Mouse (Mus musculus) hindbrain, embryonic 12.5 days (tissue): ENCODE results near the gene Cbfa2t2. TPM values are rescaled to one million over a fixed set of nuclear protein-coding genes. Genes with fewer than 3 reads are reported as not detected.

Source experiments
- ATAC-seq: fragments of 200-750 bp; cut with Nextera tagmentation; 2 replicates; pipeline ENCODE4 v1.8.0; 2017; ENCODE audit warnings: moderate TSS enrichment; ENCODE audit not compliant: low FRiP score
- H3K27ac ChIP-seq: fragments of 300-500 bp; sonication (generic); 2 replicates; pipeline ENCODE4 v1.5.1; 2016; ENCODE audit warnings: mild to moderate bottlenecking
- H3K27me3 ChIP-seq: fragments of 300-500 bp; sonication (generic); 2 replicates; pipeline ENCODE4 v1.6.1; 2016; ENCODE audit warnings: mild to moderate bottlenecking
- H3K36me3 ChIP-seq: fragments of 300-500 bp; sonication (generic); 2 replicates; pipeline ENCODE4 v1.6.1; 2016; ENCODE audit warnings: mild to moderate bottlenecking
- H3K4me1 ChIP-seq: fragments of 300-500 bp; sonication (generic); 2 replicates; pipeline ENCODE4 v1.6.1; 2016
- H3K4me2 ChIP-seq: fragments of 300-500 bp; sonication (generic); replicated peaks from 2 replicates; pipeline ENCODE4 v1.6.1; 2016; ENCODE audit warnings: mild to moderate bottlenecking
- H3K4me3 ChIP-seq: fragments of 300-500 bp; sonication (generic); 2 replicates; pipeline ENCODE4 v1.5.1; 2016; ENCODE audit warnings: mild to moderate bottlenecking
- H3K9ac ChIP-seq: fragments of 300-500 bp; sonication (generic); 2 replicates; pipeline ENCODE4 v1.6.1; 2016; ENCODE audit warnings: mild to moderate bottlenecking, moderate library complexity
- H3K9me3 ChIP-seq: fragments of 300-500 bp; sonication (generic); replicated peaks from 2 replicates; pipeline ENCODE4 v1.6.1; 2016; ENCODE audit warnings: mild to moderate bottlenecking
- WGBS: fragments of 180-500 bp; shearing (Covaris S2); methylation state at CpG from one replicate; pipeline ENCODE4 v1.1.7; 2016; 5-methylcytosine and 5-hydroxymethylcytosine counted together
- polyA plus RNA-seq: library from polyadenylated mRNA; unstranded; fragments of >200 nt; fragmentation: Nextera tagmentation; extraction: Ambion mirVana; gene quantifications from 2 replicates; pipeline ENCODE4 v1.2.1, GENCODE M21; 2016

The Cbfa2t2 gene
- polyA plus RNA-seq, 1 experiment from 2014 or later: 77.3 TPM

DNA sequence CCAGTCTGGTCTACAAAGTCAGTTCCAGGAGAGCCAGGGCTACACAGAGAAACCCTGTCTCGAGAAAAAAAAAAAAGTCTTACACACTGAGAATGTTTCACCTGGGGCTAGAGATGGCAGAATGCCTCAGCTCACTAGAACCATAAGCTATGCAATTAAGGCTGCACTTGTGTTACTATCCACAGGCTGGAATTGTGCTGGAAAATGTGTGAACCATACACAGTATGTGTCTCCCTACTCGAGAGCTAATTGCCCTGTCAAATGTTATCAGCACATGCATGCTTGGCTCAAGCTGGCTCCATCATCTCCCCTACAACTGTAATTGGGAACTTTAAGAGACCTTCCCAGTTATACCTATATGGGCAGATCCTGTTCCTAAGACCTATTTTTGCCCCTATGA, 114.7 kb downstream of the Cbfa2t2 start:
- Histone ChIP-seq H3K27ac (no peak overlapping the region), H3K9ac (no peak overlapping the region), H3K9me3 (no peaks in the 10 kb centered on the region), H3K4me1 (peaks cover 23% of the 10 kb centered on the region), H3K36me3 (0 out of 2 replicates have a peak, but pooled peaks cover 3% of the 10 kb centered on the region), H3K27me3 (peaks cover 27% of the 10 kb centered on the region), H3K4me3 (no peak overlapping the region), H3K4me2 (no peak overlapping the region)
- 84% methylated on average over 2 of the region's 2 CpGs for WGBS
- no peak for ATAC-seq

- WGBS: 88% methylated on average over 4 of the region's 4 CpGs
- Histone ChIP-seq H3K9ac (peak within 1 kb of the TSS; percentile 29; the same call in 1 of the 2 replicates), H3K9me3 (no peaks in the 10 kb centered on the region), H3K27ac (0 out of 2 replicates have a peak within 1 kb of the TSS, but pooled peaks have one; percentile 24), H3K27me3 (peaks cover 27% of the 10 kb centered on the region), H3K36me3 (0 out of 2 replicates have a peak, but pooled peaks cover 3% of the 10 kb centered on the region), H3K4me3 (peak within 1 kb of the TSS; percentile 7; the same call in 1 of the 2 replicates), H3K4me1 (peaks cover 23% of the 10 kb centered on the region), H3K4me2 (peak within 1 kb of the TSS; percentile 38)
- ATAC-seq: no peak
Observed at GRCm38 (mm10) chr2:154551476-154551875, 115.2 kb downstream of the Cbfa2t2 start, which contains the start of gene Actl10. Gene Actl10, plus strand, starts transcription at chr2:154551776.

- Histone ChIP-seq H3K27me3 (peaks cover 27% of the 10 kb centered on the region), H3K4me2 (peak overlapping the region; percentile 38), H3K9ac (peak overlapping the region; percentile 29; the same call in 1 of the 2 replicates), H3K27ac (0 out of 2 replicates have a peak overlapping the region, but pooled peaks have one; percentile 24), H3K4me3 (no peak overlapping the region), H3K4me1 (peaks cover 23% of the 10 kb centered on the region), H3K36me3 (0 out of 2 replicates have a peak, but pooled peaks cover 3% of the 10 kb centered on the region), H3K9me3 (no peaks in the 10 kb centered on the region)
- 39% methylated on average over 21 of the region's 21 CpGs for WGBS
- peak; percentile 1; the same call in 1 of the 2 replicates for ATAC-seq
Observed at GRCm38 (mm10) chr2:154551927-154552326, 115.6 kb downstream of the Cbfa2t2 start.

DNA sequence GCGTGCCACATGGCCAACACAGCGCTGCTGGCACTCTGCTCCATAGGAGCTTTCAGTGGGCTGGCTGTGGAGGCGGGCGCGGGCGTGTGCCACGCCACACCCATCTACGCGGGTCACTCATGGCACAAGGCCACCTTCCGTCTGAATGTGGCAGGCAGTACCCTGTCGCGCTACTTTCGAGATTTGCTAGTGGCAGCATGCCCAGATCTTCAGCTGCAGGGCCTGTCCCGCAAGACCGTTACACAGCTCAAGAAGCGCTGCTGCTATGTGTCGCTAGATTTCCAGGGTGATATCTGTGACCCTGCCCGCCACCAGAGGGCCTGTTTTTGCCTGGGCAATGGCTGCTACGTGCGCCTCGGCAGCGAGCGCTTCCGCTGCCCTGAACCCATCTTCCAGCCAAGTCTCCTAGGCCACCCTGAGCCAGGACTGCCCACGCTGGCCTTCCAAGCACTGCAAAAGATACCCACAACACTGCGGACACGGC, 116.2 kb downstream of the Cbfa2t2 start:
- H3K27ac ChIP-seq: 0 out of 2 replicates have a peak overlapping the region, but pooled peaks have one; percentile 24
- ATAC-seq: peak; percentile 28
- 0 out of 2 replicates have a peak, but pooled peaks cover 3% of the 10 kb centered on the region for H3K36me3 ChIP-seq
- peak overlapping the region; percentile 38 for H3K4me2 ChIP-seq
- peak overlapping the region; percentile 29; the same call in 1 of the 2 replicates for H3K9ac ChIP-seq
- H3K4me1 ChIP-seq: peaks cover 29% of the 10 kb centered on the region
- WGBS: 31% methylated on average over 27 of the region's 27 CpGs
- H3K27me3 ChIP-seq: peaks cover 27% of the 10 kb centered on the region
- H3K4me3 ChIP-seq: peak overlapping the region; percentile 7; the same call in 1 of the 2 replicates
- no peaks in the 10 kb centered on the region for H3K9me3 ChIP-seq

- 86% methylated on average over 6 of the region's 6 CpGs for WGBS
- no peak overlapping the region for H3K4me3 ChIP-seq
- peaks cover 39% of the 10 kb centered on the region for H3K4me1 ChIP-seq
Observed at GRCm38 (mm10) chr2:154555235-154555634, 119.0 kb downstream of the Cbfa2t2 start.

DNA sequence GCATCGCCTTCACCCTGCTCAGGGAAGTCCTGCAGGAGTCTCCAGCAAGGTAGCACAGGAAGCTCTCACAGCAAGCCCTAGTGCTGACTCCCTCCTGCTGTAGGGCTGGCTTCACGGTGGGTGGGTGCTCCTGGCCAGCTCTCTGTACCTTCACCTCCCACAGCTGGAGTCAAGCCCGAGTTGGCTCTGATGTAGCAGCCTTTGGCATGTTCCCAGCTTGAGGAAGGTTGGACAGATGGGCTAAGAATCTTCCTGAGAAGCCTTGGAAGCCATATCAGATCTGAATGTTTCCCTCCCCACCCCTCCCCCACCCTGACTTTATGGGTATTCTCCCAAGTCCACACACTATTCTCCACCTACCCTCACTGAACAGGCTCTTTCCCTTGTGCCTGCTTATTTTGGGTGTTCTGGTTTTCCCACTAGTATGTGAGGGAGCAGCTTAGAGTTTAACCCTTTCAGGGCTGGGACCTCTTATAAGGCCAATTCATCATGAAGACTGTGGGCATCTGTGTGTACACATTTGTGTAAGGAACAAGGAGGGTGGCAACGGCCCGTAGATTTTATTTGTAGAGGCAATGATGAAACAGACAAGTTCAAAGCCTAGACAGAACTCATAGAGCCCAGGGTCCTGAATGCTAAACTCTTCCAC, 121.0 kb downstream of the Cbfa2t2 start:
- Histone ChIP-seq H3K27ac (no peak overlapping the region), H3K4me3 (no peak overlapping the region), H3K4me2 (peak overlapping the region; percentile 61), H3K36me3 (peaks cover 12% of the 10 kb centered on the region; the same call in 1 of the 2 replicates), H3K4me1 (peaks cover 33% of the 10 kb centered on the region), H3K9me3 (no peaks in the 10 kb centered on the region), H3K9ac (peak overlapping the region; percentile 37; the same call in 1 of the 2 replicates), H3K27me3 (peaks cover 5% of the 10 kb centered on the region)
- 60% methylated on average over 5 of the region's 5 CpGs for WGBS
- ATAC-seq: no peak

More at GRCm38 (mm10) chr2:154555235-154555634, 119.0 kb downstream of the Cbfa2t2 start:
- H3K27ac ChIP-seq: no peak overlapping the region
- no peak for ATAC-seq
- H3K9me3 ChIP-seq: no peaks in the 10 kb centered on the region
- H3K27me3 ChIP-seq: peaks cover 26% of the 10 kb centered on the region
- H3K9ac ChIP-seq: no peak overlapping the region
- no peak overlapping the region for H3K4me2 ChIP-seq
- H3K36me3 ChIP-seq: 0 out of 2 replicates have a peak, but pooled peaks cover 3% of the 10 kb centered on the region

- Histone ChIP-seq H3K4me3 (peak within 1 kb of the TSS; percentile 34), H3K4me2 (peak within 1 kb of the TSS; percentile 61), H3K27me3 (0 out of 2 replicates have a peak, but pooled peaks cover 1% of the 10 kb centered on the region), H3K27ac (peak within 1 kb of the TSS; percentile 71), H3K4me1 (peaks cover 27% of the 10 kb centered on the region), H3K9ac (peak within 1 kb of the TSS; percentile 59), H3K9me3 (no peaks in the 10 kb centered on the region), H3K36me3 (peaks cover 21% of the 10 kb centered on the region)
- peak; percentile 83 for ATAC-seq
- WGBS: 3% methylated on average over 34 of the region's 34 CpGs
Observed at GRCm38 (mm10) chr2:154558264-154559039, 122.2 kb downstream of the Cbfa2t2 start, which contains the start of gene Necab3. Gene Necab3, minus strand, starts transcription at chr2:154558890.

- Histone ChIP-seq H3K4me1 (peaks cover 46% of the 10 kb centered on the region), H3K4me2 (no peak overlapping the region)
- 93% methylated on average over 22 of the region's 22 CpGs for WGBS
Observed at GRCm38 (mm10) chr2:154563612-154564170, 127.4 kb downstream of the Cbfa2t2 start.

DNA sequence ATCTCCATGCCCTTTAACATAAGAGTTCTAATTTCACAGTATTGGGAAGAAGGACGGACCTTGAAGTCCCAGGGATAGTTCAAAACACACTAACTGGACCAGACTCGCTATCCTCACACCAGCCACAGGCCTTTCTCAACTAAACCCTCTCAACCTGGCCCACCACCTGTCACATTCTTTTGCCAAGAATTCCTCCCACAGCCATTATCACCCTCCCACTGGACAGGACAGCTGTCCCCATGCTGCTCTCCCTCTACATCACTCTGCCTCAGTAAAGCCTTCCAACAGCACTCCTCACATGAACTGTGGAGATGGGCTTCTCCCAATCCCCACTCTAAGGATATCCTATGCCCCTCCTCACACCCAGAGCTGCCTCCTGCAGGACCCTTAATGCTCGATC, 129.3 kb downstream of the Cbfa2t2 start:
- peak overlapping the region; percentile 49; the same call in 1 of the 2 replicates for H3K27ac ChIP-seq
- H3K9ac ChIP-seq: no peak overlapping the region
- H3K4me2 ChIP-seq: no peak overlapping the region; the same call in 1 of the 2 replicates

More at GRCm38 (mm10) chr2:154563612-154564170, 127.4 kb downstream of the Cbfa2t2 start:
- Histone ChIP-seq H3K27me3 (no peaks in the 10 kb centered on the region), H3K9ac (no peak overlapping the region), H3K36me3 (peaks cover 23% of the 10 kb centered on the region), H3K9me3 (no peaks in the 10 kb centered on the region), H3K4me3 (no peak overlapping the region), H3K27ac (no peak overlapping the region)
- ATAC-seq: no peak

GRCm38 (mm10) chr2:154566641-154567040, 130.4 kb downstream of the Cbfa2t2 start:
- H3K36me3 ChIP-seq: peaks cover 15% of the 10 kb centered on the region
- H3K4me1 ChIP-seq: peaks cover 46% of the 10 kb centered on the region
- H3K4me2 ChIP-seq: peak overlapping the region; percentile 27
- WGBS: 47% methylated on average over 8 of the region's 8 CpGs
- H3K9me3 ChIP-seq: no peaks in the 10 kb centered on the region
- peak overlapping the region; percentile 23; the same call in 1 of the 2 replicates for H3K9ac ChIP-seq
- H3K27ac ChIP-seq: peak overlapping the region; percentile 49; the same call in 1 of the 2 replicates
- H3K4me3 ChIP-seq: no peak overlapping the region
- no peak for ATAC-seq
- H3K27me3 ChIP-seq: no peaks in the 10 kb centered on the region

More for the DNA sequence above, 129.3 kb downstream of the Cbfa2t2 start:
- Histone ChIP-seq H3K9me3 (no peaks in the 10 kb centered on the region), H3K4me1 (peaks cover 45% of the 10 kb centered on the region), H3K4me3 (no peak overlapping the region), H3K27me3 (no peaks in the 10 kb centered on the region), H3K36me3 (peaks cover 21% of the 10 kb centered on the region)
- no peak for ATAC-seq
- 79% methylated on average over 3 of the region's 3 CpGs for WGBS

- H3K36me3 ChIP-seq: peaks cover 12% of the 10 kb centered on the region
- WGBS: 70% methylated on average over 2 of the region's 2 CpGs
- no peak for ATAC-seq
- H3K9ac ChIP-seq: peak overlapping the region; percentile 77
- H3K9me3 ChIP-seq: no peaks in the 10 kb centered on the region
- H3K27ac ChIP-seq: peak overlapping the region; percentile 89
- peaks cover 52% of the 10 kb centered on the region for H3K4me1 ChIP-seq
- H3K27me3 ChIP-seq: no peaks in the 10 kb centered on the region
- peak overlapping the region; percentile 94 for H3K4me3 ChIP-seq
- H3K4me2 ChIP-seq: peak overlapping the region; percentile 93
Observed at GRCm38 (mm10) chr2:154567766-154568165, 131.5 kb downstream of the Cbfa2t2 start.
